Comparison of ENCODE assay signal across 23 mouse cellular contexts in genomic region chrX:36034045-36034444, GRCm38 (mm10).
"Had no signal": no experiment of that assay in that cellular context is flagged by ENCODE, and none has a peak within 500 bp of the region (broad histone marks: within the 10 kb centered on the region; RNA-seq: fewer than 3 reads in every experiment).

No protein-coding gene starts in this region.

- H3K4me1 ChIP-seq: liver, embryonic 13.5 days; liver, embryonic 15.5 days; lung, embryonic 15.5 days; midbrain, embryonic 10.5 days; midbrain, embryonic 12.5 days; neural tube, embryonic 13.5 days; neural tube, embryonic 15.5 days; stomach, embryonic 15.5 days had no signal

- DNase-seq: liver, embryonic 13.5 days; liver, postnatal 0 days; lung, adult 2 months; lung, postnatal 14 days; lung, postnatal 36 days; midbrain, embryonic 14.5 days; retina, postnatal 1 day; right cerebral cortex, adult 18-20 months; right cerebral cortex, postnatal 25 days; right cerebral cortex, postnatal 4 days; thymus, adult 2 months; thymus, postnatal 25 days; thymus, postnatal 4 days had no signal

- H3K36me3 ChIP-seq: liver, embryonic 13.5 days; liver, embryonic 15.5 days; lung, embryonic 15.5 days; neural tube, embryonic 15.5 days; stomach, embryonic 15.5 days had no signal

- H3K4me2 ChIP-seq: liver, embryonic 13.5 days; liver, embryonic 15.5 days; lung, embryonic 15.5 days; midbrain, embryonic 12.5 days; neural tube, embryonic 13.5 days; neural tube, embryonic 15.5 days; stomach, embryonic 15.5 days had no signal

- H3K9ac ChIP-seq: liver, embryonic 13.5 days; liver, embryonic 15.5 days; liver, postnatal 0 days; lung, embryonic 15.5 days; midbrain, embryonic 12.5 days; neural tube, embryonic 13.5 days; neural tube, embryonic 15.5 days; stomach, embryonic 15.5 days had no signal

- H3K4me3 ChIP-seq: liver, embryonic 13.5 days; liver, embryonic 15.5 days; lung, embryonic 15.5 days; midbrain, embryonic 10.5 days; midbrain, embryonic 12.5 days; neural tube, embryonic 13.5 days; neural tube, embryonic 15.5 days; stomach, embryonic 15.5 days had no signal

- ATAC-seq: liver, postnatal 0 days; lung, postnatal 0 days had no signal

- H3K9me3 ChIP-seq: liver, embryonic 13.5 days; liver, embryonic 15.5 days; lung, embryonic 15.5 days; midbrain, embryonic 10.5 days; midbrain, embryonic 12.5 days; neural tube, embryonic 13.5 days; neural tube, embryonic 15.5 days; stomach, embryonic 15.5 days had no signal

- H3K27me3 ChIP-seq: liver, embryonic 13.5 days; liver, embryonic 15.5 days; lung, embryonic 15.5 days; midbrain, embryonic 12.5 days; neural tube, embryonic 13.5 days; neural tube, embryonic 15.5 days; stomach, embryonic 15.5 days had no signal

- H3K27ac ChIP-seq: liver, embryonic 13.5 days; liver, embryonic 15.5 days; lung, embryonic 15.5 days; macrophage; midbrain, embryonic 10.5 days; midbrain, embryonic 12.5 days; neural tube, embryonic 13.5 days; neural tube, embryonic 15.5 days; stomach, embryonic 15.5 days; stomach, postnatal 0 days had no signal
